Mouse (Mus musculus): ENCODE data around the gene Bysl. TPM values are rescaled to one million over a fixed set of nuclear protein-coding genes. Genes with fewer than 3 reads are reported as not detected.

Gene Bysl
- total RNA-seq, 2 experiments from 2014 or later: 14.2 to 16.0 TPM

DNA sequence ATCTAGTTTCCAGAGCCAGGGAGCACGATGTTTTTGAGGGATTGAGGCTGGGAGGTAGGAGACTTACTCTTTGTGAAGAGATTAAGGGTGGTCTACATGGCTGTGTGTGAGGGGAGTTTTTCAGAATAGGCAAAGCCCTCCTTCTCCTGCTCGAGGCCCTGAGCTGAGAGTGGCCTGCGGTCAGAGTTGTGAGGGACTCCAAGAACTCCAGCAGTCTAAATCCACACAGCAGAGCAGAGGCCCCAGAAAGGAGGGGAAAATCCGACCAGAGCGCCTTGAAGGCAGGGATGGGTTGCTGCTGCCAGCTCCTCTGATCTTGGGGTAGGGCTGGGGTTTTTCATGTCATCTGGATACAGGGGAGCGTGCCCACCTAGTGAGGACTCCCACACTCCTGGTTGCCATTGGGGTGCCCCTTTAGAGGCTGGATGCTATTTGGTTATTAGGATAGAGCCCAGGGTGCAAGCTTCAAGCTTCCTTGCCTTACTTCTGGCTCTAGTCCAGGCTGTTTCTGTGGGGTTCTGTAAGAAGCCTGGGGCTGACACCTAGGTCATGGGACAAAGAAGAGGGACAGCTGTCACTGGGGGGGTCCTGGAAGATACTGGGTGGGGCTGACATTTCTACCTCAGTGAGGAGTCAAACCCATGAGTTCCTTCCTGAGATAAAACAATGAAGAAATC is 15.0 kb downstream of the Bysl start:
- no peak for TF ChIP-seq CTCF (IDR thresholded peaks at IDR 0.05)
- intact Hi-C loops (cut with DNase I): no loop called here
- H3K27ac ChIP-seq: peak overlapping the region; percentile 88
- DNase-seq: no peak
- peak overlapping the region; percentile 88 for H3K4me3 ChIP-seq

DNA sequence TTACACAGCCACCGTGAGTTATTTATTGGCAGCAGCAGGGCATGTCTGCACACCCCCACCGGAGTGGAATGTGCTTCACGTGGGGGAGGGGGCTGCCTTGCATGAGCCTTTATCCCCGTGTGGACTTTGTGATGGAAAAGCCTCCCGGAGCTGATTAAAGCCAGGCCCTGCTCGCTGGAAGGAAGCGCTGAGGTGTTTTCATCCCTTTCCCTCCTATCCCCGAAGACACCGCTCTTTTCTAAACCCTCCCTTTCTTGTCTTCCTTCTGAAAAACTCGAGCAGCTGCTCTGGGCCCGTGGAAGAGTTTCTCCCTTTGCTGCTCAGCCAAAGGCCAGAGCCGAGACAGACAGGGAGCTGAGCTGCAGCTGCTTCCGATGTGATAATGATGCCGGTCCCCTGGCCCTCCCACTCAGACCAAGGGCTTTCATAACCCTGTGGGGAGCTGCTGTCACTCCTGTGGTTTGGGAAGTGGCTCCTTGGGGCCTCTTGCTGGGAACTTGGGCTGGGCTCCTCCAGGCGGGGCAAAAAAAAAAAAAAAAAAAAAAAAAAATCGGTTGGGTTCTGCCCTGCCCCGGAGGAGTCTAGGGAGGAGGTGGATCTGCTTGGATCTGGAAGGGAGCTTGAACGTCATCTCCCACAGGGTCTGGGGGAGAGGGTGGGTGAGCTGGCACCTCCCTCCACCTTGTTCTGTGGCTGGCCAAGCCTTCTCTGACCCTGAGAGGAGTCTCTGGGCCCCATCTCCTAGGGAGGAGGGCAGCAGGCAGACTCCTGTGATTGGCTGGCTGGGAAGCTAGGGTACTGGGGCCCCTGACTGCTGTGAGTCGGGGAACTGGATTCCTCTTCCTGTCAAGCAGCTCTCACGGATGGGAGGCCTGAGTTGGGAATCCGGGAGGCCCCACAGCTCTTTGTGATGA is 15.8 kb downstream of the Bysl start:
- intact Hi-C loops (cut with DNase I): no loop called here
- peak; percentile 60 for DNase-seq
- peak overlapping the region; percentile 88 for H3K27ac ChIP-seq
- peak overlapping the region; percentile 88 for H3K4me3 ChIP-seq
- no peak for TF ChIP-seq CTCF (IDR thresholded peaks at IDR 0.05)

DNA sequence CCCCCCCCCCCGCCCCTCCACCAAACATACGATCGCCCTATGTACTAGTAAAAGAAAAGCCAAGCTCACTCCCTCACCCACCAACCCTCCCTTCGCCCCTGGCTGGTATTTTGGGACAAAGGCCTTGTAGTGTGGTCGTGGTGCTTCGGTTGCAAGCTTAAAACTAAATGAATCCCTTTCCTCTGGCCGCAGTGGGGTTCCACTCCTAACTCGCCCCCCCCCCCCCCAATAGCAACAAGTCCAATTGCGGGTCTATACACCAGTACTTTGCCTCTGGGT is 16.4 kb downstream of the Bysl start:
- DNase-seq: no peak
- intact Hi-C loops (cut with DNase I): no loop called here

DNA sequence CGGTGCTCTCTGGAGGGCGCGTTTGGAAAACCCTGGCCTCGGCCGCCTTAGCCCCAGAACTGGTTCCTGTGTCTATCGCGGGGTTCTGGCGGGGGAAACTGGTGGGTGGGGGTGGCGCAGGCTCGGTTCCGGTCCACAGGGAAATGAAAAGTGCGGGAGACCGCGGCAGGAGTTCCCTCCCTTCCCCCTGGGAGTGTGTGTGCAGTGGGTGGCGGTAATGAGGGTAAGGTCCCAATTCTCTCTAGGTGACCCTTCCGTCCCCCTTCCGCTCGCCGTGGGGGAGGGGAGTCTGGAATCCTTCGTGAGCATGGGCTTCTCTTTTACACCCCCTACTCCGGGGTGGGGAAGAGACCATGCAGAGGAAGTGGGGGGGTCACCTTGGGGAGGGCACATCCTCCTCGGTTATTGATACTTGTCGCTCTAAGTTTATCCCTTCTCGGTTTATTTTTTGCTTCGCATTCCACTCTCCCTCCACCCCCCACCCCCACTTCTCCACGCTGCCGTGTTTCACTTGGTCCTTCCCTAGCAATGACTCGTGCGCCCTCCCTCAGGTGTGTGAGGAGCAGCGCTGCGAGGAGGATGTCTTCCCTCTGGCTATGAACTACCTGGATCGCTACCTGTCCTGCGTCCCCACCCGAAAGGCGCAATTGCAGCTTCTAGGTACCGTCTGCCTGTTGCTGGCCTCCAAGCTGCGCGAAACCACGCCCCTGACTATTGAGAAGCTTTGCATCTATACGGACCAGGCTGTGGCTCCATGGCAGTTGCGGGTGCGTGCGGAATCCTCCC is 16.9 kb downstream of the Bysl start:
- no peak for TF ChIP-seq CTCF (IDR thresholded peaks at IDR 0.05)
- peak overlapping the region; percentile 88 for H3K27ac ChIP-seq
- peak; percentile 44 for DNase-seq
- intact Hi-C loops (cut with DNase I): no loop called here
- peak overlapping the region; percentile 88 for H3K4me3 ChIP-seq

More for the DNA sequence above, 16.4 kb downstream of the Bysl start:
- Histone ChIP-seq H3K27ac (peak overlapping the region; percentile 88), H3K4me3 (peak overlapping the region; percentile 88)
- no peak for TF ChIP-seq CTCF (IDR thresholded peaks at IDR 0.05)

DNA sequence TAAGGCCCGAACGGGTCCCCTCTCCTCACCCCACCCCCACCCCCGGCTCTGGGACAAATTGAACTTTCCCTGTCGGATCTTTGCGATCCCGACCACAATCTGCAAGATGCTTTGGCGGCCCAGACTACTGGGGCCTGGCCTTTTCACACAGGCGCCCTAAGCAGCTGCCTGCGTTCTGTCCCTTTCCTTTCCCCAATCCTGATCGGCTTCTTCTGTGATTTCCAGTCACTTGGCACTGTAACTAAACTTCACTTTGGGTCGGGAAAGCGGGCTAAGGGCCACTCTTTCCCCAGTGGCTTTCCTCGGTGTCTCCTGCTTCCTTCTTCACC is 17.5 kb downstream of the Bysl start:
- peak overlapping the region; percentile 88 for H3K4me3 ChIP-seq
- DNase-seq: no peak
- intact Hi-C loops (cut with DNase I): loop anchor here (1.0 kb wide), 1 partner anchor 83 kb away; no protein-coding TSS in a partner anchor
- peak overlapping the region; percentile 88 for H3K27ac ChIP-seq
- TF ChIP-seq CTCF (IDR thresholded peaks at IDR 0.05): no peak

DNA sequence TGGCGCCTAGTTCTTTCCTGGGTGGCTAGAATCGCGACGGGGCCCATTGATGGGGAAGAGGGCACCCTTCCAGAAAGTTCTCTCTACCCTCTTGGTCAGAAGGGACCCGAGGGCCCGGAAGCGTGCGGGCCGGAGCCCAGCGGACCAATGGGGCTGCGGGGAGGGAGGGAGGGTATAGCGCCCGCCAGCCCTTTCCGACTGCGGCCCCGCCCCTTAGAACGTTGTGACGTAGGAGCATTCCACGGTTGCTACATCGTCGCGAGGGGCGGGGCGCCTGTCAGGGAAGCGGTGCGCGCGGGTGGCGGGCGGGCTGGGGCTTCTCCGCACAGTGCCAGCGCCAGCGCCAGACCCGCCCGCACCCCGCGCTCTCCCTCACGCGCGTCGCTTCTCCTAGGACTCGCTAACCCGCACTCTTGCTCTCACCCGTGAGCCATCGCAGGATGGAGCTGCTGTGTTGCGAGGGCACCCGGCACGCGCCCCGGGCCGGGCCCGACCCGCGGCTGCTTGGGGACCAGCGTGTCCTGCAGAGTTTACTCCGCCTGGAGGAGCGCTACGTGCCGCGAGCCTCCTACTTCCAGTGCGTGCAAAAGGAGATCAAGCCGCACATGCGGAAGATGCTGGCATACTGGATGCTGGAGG is 18.0 kb downstream of the Bysl start:
- intact Hi-C loops (cut with DNase I): loop anchor here (1.0 kb wide), 1 partner anchor 82 kb away; no protein-coding TSS in a partner anchor
- DNase-seq: peak; percentile 97
- no peak for TF ChIP-seq CTCF (IDR thresholded peaks at IDR 0.05)
- H3K4me3 ChIP-seq: peak overlapping the region; percentile 88
- H3K27ac ChIP-seq: peak overlapping the region; percentile 88

DNA sequence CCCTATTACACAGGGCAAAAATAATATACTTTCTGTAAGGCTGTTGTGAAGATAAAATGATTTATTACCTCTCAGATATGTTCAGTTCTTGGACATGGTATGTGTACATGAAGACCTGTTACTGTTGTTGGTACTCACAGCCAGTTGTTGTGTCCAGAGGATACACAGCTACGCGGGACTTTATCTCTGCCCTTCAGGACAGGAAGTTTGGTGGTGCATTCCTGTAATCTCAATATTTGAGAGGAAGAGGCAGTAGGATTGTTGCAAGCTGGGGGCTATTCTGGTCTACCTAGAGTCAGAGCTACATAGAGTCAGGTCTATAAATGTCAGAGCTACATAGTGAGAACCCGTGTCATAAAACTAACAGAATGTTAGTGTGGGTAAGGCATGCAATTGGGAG is 20.2 kb downstream of the Bysl start:
- no peak for TF ChIP-seq CTCF (IDR thresholded peaks at IDR 0.05)
- Histone ChIP-seq H3K27ac (no peak overlapping the region), H3K4me3 (no peak overlapping the region)
- intact Hi-C loops (cut with DNase I): no loop called here
- DNase-seq: no peak

DNA sequence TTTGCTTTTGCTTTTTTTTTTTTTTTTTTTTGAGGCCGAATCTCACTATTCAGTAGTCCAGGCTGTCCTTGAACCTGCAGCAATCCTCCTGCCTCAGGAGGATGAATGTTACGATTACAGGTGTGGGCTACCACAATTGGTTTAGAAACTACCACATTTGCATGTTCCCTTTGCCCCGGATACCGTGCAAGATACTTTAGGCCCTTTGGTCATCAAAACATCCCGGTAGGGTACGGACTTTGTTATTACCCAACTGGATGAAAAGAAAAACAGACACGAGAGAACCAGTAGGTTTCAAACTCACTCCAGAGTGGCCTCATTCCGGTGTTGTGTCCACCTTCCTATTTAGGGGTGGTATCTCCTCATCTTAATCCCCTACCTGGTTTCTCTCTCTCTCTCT is 22.8 kb downstream of the Bysl start:
- intact Hi-C loops (cut with DNase I): no loop called here

DNA sequence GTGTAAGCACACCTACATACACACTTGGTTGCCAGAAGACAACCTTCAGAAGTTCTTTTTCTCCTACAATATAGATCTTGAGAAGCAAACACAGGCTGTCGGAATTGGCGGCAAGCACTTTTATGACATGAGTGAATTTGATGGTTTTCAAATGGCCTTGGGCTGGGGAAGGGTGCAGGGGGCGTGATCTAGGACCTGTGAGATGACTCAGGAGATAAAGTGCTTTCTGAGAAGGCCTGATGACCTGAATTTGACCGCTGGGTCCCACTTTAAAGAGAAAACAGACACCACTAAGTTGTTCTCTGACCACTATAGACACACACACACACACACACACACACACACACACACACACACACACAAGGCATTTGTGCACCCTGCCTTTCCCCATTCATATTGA is 30.3 kb downstream of the Bysl start:
- intact Hi-C loops (cut with DNase I): no loop called here
- no peak overlapping the region for H3K27ac ChIP-seq
- TF ChIP-seq CTCF (IDR thresholded peaks at IDR 0.05): no peak
- no peak overlapping the region for H3K4me3 ChIP-seq
- no peak for DNase-seq

More for the DNA sequence above, 22.8 kb downstream of the Bysl start:
- Histone ChIP-seq H3K27ac (no peak overlapping the region), H3K4me3 (no peak overlapping the region)
- no peak for TF ChIP-seq CTCF (IDR thresholded peaks at IDR 0.05)
- DNase-seq: no peak

DNA sequence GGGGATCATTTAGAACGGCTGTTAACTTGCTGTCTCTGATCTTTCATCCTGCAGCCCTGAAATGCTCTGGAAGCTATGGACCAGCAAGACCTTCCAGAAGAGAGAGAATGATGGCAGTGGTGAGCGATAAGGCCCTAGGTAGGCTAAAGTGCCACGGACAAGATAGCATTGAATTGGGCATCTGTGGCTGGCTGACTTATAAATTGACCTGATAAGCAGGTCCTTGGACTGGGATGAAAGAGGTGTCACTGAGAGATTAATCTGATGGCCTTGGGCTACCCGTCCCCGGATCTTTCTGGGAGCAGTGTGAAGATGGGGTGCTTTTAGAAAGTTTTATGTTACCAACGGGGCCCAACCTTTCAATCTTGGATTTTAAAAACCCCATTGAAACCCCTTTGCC is 32.6 kb downstream of the Bysl start:
- no peak for DNase-seq
- H3K4me3 ChIP-seq: no peak overlapping the region
- intact Hi-C loops (cut with DNase I): no loop called here
- no peak for TF ChIP-seq CTCF (IDR thresholded peaks at IDR 0.05)
- no peak overlapping the region for H3K27ac ChIP-seq

DNA sequence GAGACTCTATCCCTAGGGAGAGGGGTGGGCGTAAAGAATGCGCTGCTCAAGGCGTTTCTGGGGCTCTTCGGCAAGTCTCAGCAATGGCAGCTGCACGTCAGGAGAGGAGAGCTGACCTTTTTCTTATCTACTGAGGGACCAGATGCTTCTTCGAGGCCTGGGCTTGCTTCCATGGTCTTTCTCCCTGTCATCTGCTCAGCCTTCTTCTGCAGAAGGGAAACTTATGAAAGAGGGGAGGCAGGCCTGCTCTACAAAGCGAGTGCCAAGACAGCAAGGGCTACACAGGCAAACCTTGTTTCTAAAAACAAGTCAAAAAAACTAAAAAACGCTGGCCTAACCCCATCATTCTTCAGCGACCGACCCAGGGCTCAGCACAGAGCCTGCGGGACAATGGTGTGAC is 36.5 kb downstream of the Bysl start:
- intact Hi-C loops (cut with DNase I): no loop called here
- no peak for TF ChIP-seq CTCF (IDR thresholded peaks at IDR 0.05)
- Histone ChIP-seq H3K27ac (no peak overlapping the region), H3K4me3 (no peak overlapping the region)
- DNase-seq: no peak

DNA sequence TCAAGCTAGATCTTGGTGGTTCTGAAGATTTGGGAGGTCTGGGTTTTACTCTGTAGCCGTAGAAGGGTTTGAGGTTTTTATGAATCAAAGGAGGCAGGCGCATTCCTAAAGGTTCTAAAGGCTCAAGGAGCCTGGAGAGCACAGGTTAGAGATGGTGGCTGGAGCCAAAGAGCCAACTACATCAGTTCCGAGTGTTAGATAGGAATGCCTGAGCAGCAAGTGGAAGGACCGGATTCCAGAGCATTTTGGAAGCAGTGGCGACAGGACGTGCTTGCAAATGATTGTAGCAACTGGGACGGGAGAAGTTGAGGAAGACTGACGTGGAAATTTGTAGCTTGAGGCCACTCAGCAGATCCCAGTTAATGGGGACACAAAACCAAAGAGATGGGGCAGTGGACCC is 37.3 kb downstream of the Bysl start:
- TF ChIP-seq CTCF (IDR thresholded peaks at IDR 0.05): no peak
- intact Hi-C loops (cut with DNase I): no loop called here
- no peak overlapping the region for H3K4me3 ChIP-seq

More for the DNA sequence above, 37.3 kb downstream of the Bysl start:
- DNase-seq: no peak
- H3K27ac ChIP-seq: no peak overlapping the region
